Mouse (Mus musculus): ENCODE measurements around the gene Mtln. TPM values are rescaled to one million over a fixed set of nuclear protein-coding genes. Genes with fewer than 3 reads are reported as not detected.

The Mtln gene
- polyA plus RNA-seq, 1 experiment from 2014 or later, result 36.9 TPM

- 77% methylated on average over 11 of the region's 11 CpGs for WGBS
These were observed 40.3 kb downstream of the Mtln start for GRCm38 (mm10) chr2:127751849-127752610.

DNA sequence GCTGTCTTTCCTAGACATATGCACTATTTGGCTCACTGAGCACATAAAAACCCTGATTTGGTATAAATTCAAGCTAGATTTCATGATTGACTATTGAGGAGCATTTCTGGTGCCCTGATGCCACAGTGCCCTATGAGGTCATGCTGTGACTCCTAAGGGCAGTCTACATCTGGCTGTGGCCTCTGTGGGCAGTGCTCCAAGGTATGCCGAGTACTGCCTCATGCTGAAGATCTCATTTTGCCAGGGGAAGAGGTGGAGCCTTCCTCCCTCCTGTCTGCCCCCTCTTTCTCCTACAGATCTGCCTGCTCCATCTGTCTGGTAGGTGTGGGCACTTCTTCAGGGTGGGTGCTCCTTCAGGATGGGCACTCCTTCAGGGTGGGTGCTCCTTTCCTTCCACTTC, 42.9 kb downstream of the Mtln start:
- Histone ChIP-seq H3K4me1 (no peaks in the 10 kb centered on the region), H3K27me3 (no peaks in the 10 kb centered on the region), H3K9ac (no peak overlapping the region), H3K4me2 (replicated peaks) (no peak overlapping the region), H3K4me3 (replicated peaks) (no peak overlapping the region), H3K36me3 (peaks cover 5% of the 10 kb centered on the region; the same call in 1 of the 2 replicates), H3K27ac (replicated peaks) (no peak overlapping the region), H3K9me3 (replicated peaks) (no peaks in the 10 kb centered on the region)
- WGBS, result 35% methylated on average over 1 of the region's 1 CpGs
- ATAC-seq (ENCODE audit: insufficient number of reproducible peaks, low FRiP score, low TSS enrichment, low read depth), result no peak

More at GRCm38 (mm10) chr2:127751849-127752610, 40.3 kb downstream of the Mtln start:
- H3K36me3 ChIP-seq, result no peaks in the 10 kb centered on the region
- no peak overlapping the region for H3K4me3 ChIP-seq (replicated peaks)
- no peaks in the 10 kb centered on the region for H3K4me1 ChIP-seq
- no peak overlapping the region for H3K27ac ChIP-seq (replicated peaks)
- H3K27me3 ChIP-seq, result no peaks in the 10 kb centered on the region
- no peak overlapping the region for H3K9ac ChIP-seq
- H3K4me2 ChIP-seq (replicated peaks), result no peak overlapping the region
- no peak for ATAC-seq (ENCODE audit: insufficient number of reproducible peaks, low FRiP score, low TSS enrichment, low read depth)
- no peaks in the 10 kb centered on the region for H3K9me3 ChIP-seq (replicated peaks)

GRCm38 (mm10) chr2:127748316-127748715, 44.0 kb downstream of the Mtln start:
- WGBS, result 72% methylated on average over 7 of the region's 7 CpGs
- H3K9me3 ChIP-seq (replicated peaks), result no peaks in the 10 kb centered on the region
- no peak overlapping the region for H3K9ac ChIP-seq
- H3K4me1 ChIP-seq, result no peaks in the 10 kb centered on the region
- ATAC-seq (ENCODE audit: insufficient number of reproducible peaks, low FRiP score, low TSS enrichment, low read depth), result no peak
- peaks cover 5% of the 10 kb centered on the region; the same call in 1 of the 2 replicates for H3K36me3 ChIP-seq
- no peaks in the 10 kb centered on the region for H3K27me3 ChIP-seq
- H3K4me2 ChIP-seq (replicated peaks), result no peak overlapping the region
- no peak overlapping the region for H3K4me3 ChIP-seq (replicated peaks)
- no peak overlapping the region for H3K27ac ChIP-seq (replicated peaks)

DNA sequence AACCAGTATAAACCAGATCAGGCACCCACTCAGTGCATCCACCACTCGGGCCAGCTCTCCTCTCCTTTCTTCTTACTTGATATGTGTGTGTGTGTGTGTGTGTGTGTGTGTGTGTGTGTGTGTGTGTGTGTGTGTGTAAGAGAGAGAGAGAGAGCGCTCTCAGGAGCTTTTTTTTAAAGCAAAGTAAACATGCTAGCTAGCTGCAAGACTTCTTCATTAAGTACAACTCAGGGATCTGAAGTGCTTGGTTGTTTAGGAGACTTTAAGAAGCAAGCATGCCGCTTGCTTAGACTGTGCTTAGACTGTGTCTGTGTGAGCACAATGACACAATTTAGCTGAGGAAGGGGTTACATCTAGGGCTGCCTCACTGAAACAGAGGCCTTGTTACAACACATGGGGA, 49.7 kb downstream of the Mtln start:
- H3K27ac ChIP-seq (replicated peaks), result peak overlapping the region; percentile 34; the same call in 1 of the 2 replicates
- no peaks in the 10 kb centered on the region for H3K9me3 ChIP-seq (replicated peaks)
- 74% methylated on average over 3 of the region's 3 CpGs for WGBS
- H3K4me1 ChIP-seq, result no peaks in the 10 kb centered on the region
- no peak for ATAC-seq (ENCODE audit: insufficient number of reproducible peaks, low FRiP score, low TSS enrichment, low read depth)
- H3K27me3 ChIP-seq, result no peaks in the 10 kb centered on the region
- no peak overlapping the region for H3K4me3 ChIP-seq (replicated peaks)
- no peak overlapping the region for H3K4me2 ChIP-seq (replicated peaks)
- no peak overlapping the region for H3K9ac ChIP-seq
- H3K36me3 ChIP-seq, result peaks cover 5% of the 10 kb centered on the region; the same call in 1 of the 2 replicates

Other genes starting within 250 kb of the Mtln start
- gene Zfp661, start 205.4 kb downstream of the Mtln start, polyA plus RNA-seq (2015; fragmentation: Nextera tagmentation; extraction: Ambion mirVana), result 4.7 and 5.8 TPM in 2 replicates
- gene Mrps5, start 205.3 kb downstream of the Mtln start, polyA plus RNA-seq (2015; fragmentation: Nextera tagmentation; extraction: Ambion mirVana), result 113 and 124 TPM in 2 replicates
- 68.0 and 73.1 TPM in 2 replicates for gene Mal, start 135.8 kb downstream of the Mtln start, polyA plus RNA-seq (2015; fragmentation: Nextera tagmentation; extraction: Ambion mirVana)
- 32.3 and 37.3 TPM in 2 replicates for gene Mall, start 62.6 kb downstream of the Mtln start, polyA plus RNA-seq (2015; fragmentation: Nextera tagmentation; extraction: Ambion mirVana)
- 36.4 and 45.6 TPM in 2 replicates for gene Nphp1, start 3.6 kb downstream of the Mtln start, polyA plus RNA-seq (2015; fragmentation: Nextera tagmentation; extraction: Ambion mirVana)
- 32.2 and 32.6 TPM in 2 replicates for gene Bub1, start 39.4 kb upstream of the Mtln start, polyA plus RNA-seq (2015; fragmentation: Nextera tagmentation; extraction: Ambion mirVana)
- 0.15 and 0.47 TPM in 2 replicates for gene Acoxl, start 46.4 kb upstream of the Mtln start, polyA plus RNA-seq (2015; fragmentation: Nextera tagmentation; extraction: Ambion mirVana)